Mouse (Mus musculus): Measurements from ENCODE around the gene Sdf2l1.
"Not testable (repeated sequence)": the region's sequence is repeated elsewhere in the genome, so short reads cannot be mapped to it uniquely, and the experiment has no call there.

Sdf2l1 gene

DNA sequence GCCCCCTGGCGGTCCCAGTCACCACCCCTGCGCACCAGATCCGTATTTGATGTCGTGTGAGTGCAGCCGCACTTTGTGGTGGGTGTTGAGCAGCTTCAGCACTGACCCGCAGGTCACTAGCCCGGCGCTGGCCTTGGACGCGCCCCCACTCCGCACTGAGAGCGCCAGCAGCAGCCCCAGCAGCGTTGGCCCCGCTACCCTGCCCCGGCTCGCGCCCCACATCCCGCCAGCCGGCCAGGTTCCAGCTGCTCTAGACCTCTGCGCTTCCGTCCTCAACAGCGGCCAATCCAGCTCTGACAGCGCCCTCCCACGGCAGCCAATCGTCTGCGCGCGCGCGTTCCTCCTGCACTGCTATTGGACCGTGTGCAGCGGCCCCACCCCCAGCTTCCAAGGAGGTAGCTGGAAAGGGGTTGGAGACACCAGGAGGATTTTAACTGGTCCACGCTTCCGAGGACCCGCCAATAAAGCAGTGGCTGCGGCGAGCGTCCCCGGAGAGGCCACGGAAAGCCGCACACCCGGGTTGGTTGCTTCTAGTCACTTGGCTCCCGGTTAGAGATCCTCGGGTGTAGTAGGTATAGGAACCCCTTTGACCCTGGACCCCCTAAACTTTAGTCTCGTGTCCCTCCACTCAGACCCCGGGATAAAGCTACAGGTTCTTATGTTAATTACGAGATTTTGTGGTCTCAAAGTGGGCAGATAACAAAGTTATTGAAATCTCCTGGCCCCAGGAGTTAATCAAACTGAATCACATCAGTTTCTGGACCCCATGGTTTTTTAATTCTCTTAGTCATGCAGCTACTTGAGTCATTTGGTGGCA, at the start of gene Sdf2l1:
Gene Sdf2l1 (minus strand): TSS at position 295 of the 817 bp plus-strand sequence.
- DNase-seq = peak; percentile 99

- DNase-seq = no peak
These were observed 49.2 kb upstream of the Sdf2l1 start for GRCm38 (mm10) chr16:17181382-17181781.

DNA sequence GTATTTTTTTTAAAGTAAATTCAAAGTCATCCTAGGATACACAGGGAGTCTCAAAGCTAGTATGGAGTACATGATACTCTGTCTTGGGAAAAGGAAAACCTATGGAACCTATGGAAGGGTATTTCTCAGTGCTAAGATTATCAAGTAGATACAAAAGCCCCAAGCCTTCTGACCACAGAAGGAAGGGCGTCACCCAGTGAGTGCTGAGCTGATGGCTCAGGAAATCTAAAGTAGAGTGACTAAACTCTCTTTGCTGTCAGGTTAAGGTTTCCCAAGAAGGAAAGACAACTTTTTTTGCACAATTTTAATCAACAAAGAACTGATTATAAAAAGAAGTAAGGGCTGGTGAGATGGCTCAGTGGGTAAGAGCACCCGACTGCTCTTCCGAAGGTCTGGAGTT, 47.5 kb upstream of the Sdf2l1 start:
- DNase-seq = no peak

DNA sequence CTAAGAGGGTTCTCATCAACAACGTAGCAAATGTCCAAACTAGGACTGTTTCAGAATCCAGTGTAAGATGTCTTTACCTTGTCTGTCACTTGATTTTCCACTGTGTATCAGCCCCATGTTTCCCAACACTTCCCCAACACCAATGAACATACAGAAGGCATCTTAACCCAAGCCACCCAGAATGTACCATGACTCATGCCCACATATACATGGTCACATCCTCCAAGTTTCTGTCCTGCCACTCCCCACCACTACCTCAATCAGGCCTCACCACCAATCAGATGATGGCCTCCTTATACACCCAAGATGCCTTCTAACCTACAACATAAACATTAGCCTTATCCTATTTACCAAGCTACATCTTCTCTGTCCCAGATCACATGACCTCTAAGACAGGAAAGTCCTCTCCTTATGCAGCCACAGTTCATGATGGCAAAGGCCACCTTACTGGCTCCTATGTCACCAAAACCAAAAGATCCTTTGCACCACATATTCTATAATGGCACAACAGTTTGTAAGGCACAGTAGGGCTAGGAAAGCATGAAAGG, 45.5 kb upstream of the Sdf2l1 start:
- DNase-seq = no peak

- DNase-seq = no peak
These were observed 43.6 kb upstream of the Sdf2l1 start for GRCm38 (mm10) chr16:17175765-17176164.

DNA sequence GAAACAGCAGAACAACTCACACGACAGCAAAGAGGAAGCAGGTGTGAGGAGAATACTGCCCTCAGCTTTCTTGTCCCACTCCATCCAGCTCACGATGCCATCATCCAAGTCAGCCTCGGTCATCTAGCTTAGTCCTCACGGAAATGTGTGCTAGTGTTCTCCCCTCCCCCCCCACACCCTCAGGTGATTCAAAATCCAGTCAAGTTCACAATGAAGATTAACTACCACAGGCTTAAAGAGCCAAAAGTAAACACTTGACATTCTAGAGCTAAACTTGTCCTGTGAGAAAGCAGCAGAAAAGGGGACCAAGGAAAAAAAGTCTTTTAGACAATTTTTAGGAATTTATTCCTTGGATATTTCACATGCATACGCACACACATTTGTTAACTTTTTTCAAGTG, 35.9 kb upstream of the Sdf2l1 start:
- DNase-seq = no peak

GRCm38 (mm10) chr16:17167179-17167578, 35.0 kb upstream of the Sdf2l1 start:
- no peak for DNase-seq

DNA sequence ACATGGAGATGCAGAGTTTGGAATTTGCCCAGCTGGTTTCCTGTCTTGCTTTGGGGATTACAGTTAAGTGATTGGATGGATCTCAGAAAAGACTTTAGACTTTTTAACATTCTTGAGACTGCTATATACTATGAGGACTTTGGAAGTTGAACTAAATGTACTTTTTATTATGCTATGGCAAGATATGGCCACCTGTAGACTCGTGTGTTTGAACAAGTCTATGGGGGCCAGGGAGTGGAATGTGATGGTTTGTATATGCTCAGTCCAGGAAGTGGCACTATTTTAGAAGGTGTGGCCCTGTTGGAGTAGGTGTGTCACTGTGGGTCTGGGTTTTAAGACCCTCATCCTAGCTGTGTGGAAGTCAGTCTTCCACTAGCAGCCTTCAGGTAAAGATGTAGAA, 33.3 kb upstream of the Sdf2l1 start:
- not testable (repeated sequence) for DNase-seq

DNA sequence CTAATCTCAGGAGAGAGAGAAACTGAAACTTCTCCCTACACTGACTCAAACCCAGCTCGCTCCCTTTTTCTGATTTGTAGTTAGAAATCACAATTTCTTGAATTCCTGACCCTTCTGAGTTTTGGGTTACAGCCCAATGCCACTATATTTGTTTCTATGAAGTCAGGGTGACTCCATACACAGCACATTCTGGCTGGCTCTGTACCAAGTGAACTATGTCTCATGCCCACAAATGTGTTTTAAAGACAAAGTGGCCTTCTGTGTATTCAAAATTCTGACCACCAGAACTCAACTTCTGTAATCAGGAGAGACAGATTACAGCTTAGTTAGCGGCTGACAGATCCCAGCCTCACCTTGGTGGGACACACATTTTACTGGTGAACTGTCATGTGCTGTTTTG, 22.2 kb upstream of the Sdf2l1 start:
- DNase-seq = no peak

DNA sequence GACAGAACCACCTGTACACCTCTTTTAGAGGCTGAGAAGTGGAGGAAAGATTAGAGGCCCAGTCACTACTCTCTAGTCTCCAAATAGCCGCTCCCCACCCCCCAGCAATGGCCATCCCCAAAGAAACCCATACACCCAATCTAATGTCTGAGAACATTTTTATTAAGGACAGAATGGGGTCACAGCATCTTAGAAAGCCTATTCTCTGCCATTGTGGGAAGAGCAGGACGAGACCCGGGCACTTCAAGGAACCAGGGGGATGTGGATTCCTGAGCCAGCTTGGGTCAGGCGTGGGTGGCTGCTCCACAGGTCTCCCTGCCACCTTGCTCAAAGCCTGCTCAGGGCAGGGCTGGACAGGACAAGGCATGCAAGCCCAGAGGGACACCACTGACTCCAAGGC, 19.7 kb upstream of the Sdf2l1 start:
- no peak for DNase-seq

DNA sequence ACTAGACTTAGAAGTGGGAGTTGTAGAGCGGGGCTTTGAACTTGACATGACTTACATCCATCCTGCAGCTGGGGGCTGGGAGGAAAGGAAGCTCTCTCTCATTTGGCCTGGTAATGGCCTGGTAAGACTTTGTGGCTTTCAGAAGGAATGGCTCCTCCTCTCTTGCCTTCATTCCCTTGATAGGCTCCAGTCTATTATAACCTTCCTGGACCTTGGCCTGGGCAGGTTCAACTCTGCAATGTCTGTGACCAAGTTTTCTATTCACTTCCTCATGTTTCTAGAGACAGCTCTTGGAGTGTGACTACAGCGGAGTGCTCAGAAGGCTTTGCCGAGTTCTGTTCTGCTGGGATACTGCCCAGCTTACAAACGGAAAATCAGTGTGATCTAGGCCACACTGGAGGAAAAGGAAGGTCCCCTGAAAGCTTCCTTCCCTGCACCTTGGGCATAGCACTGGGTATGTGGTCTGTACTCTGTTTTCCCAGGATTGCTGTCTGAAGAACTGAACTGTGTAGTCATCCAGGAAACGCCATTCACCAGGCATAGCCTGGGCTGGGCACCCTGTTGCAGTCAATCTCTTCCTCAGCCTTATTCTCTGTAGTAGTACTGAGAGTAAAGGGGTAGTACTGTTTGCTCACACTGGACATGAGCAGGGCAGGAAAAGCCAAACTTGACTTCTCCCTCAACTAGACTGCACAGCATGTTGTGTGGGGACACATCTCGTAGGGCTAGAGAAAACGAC, 18.5 kb upstream of the Sdf2l1 start:
- DNase-seq = no peak

GRCm38 (mm10) chr16:17148084-17148483, 15.9 kb upstream of the Sdf2l1 start:
- peak; percentile 74 for DNase-seq

- peak; percentile 34 for DNase-seq
These were observed 15.3 kb upstream of the Sdf2l1 start for GRCm38 (mm10) chr16:17147391-17147929.

- peak; percentile 95 for DNase-seq
These were observed 14.6 kb upstream of the Sdf2l1 start, which contains the start of gene Ccdc116 for GRCm38 (mm10) chr16:17146772-17147235. Gene Ccdc116 (minus strand): TSS chr16:17147229.

DNA sequence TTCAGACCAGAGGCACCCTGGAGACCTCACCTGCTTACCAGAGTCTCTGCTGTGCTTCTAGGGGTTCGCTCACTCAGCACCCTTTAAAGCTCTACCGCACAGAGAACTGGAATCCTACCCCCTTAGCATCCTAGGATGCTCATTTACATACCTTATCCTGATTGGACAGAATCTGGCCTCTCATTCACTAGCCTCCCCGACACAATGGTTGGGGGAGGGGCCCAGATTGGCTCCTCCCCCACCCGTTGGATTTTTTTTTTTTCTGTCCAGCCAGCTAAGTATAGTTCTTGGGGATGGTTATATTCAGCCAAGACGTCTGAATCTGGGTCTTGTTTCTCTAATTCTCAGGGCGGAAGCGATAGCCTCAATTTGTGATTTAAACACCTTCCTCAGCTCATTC, 12.2 kb upstream of the Sdf2l1 start, which contains the start of gene Ydjc:
Gene Ydjc (plus strand): TSS at position 283 of the 400 bp plus-strand sequence.
- DNase-seq = peak; percentile 61

- DNase-seq = no peak
These were observed 5.2 kb upstream of the Sdf2l1 start for GRCm38 (mm10) chr16:17137355-17137754.

GRCm38 (mm10) chr16:17132906-17133200, 670 bp upstream of the Sdf2l1 start:
- DNase-seq = peak; percentile 36

- DNase-seq = peak; percentile 48
These were observed 743 bp downstream of the Sdf2l1 start for GRCm38 (mm10) chr16:17131191-17132088.

DNA sequence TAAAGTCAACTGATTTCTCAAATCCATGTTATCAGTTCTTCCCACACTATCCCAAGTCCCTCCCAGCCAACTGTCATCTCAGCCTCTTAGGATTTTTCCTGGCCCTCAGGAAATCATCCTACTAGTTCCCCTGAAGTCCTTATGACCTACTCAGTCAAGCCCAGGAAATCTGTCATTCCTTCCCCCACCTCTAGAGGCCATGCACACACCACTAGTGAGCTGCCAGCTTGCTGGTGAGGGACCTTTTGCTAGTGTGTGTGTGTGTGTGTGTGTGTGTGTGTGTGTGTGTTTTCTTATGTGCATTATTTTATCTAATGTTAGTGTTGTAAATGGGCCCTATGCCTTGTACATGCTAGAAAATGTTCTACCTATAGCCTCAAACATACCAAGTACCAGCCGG, 4.9 kb downstream of the Sdf2l1 start:
- peak; percentile 54 for DNase-seq

DNA sequence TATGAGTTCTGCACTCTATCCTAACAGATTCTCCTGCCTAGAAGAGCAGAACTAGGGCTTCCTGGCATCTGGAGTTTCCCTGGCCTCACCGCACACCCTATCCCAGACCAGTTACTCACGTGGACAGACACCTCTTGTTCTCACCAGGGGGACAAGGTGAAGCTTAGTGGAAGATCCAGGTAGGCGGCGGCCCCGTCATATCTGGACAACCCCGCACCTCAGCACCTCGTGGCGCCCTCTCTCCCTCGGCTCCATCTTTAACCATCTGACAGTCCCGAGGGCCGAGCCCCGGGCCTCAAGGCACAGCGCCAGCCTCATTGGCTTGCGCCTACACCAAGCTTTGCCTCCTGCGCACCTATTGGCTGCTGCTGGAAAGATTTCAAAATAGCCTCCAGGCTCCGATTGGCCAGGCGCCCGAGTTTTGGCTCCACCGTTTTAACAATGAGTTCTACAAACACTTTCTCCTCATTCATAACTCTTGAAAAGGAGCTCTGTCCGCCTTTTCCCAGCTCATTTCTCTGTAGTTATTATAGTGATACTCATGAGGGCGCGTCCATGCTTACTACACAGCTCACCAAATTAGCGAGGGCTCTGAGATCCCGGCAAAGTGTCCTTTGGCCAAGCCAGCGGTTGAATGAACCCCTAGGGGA, 7.2 kb downstream of the Sdf2l1 start, which contains the start of gene 2610318N02Rik:
Gene 2610318N02Rik (minus strand): TSS at position 297 of the 650 bp plus-strand sequence.
- peak; percentile 96 for DNase-seq

- peak; percentile 91 for DNase-seq
These were observed 7.9 kb downstream of the Sdf2l1 start for GRCm38 (mm10) chr16:17124119-17124870.
